Mouse (Mus musculus): ENCODE data around the gene Ccdc174.

The Ccdc174 gene

DNA sequence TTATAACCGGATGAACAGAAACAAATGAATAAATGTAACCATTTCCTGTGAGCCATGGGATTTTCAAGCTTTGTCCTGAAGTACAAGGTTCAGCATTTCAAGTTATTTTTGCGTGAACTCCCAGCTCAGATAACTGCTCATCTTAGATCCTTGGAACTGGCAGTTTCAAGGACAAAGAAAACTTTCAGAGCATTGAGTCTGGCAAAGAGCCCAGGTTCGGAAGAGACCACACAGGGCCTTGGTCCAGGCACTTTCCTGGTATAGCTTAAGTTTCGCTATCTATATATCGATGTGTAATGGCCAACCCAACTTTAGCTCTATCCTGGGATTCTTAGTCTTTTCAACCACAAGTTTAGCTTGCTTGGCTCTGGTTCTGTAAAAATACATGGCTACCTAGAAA, 53.4 kb downstream of the Ccdc174 start:
- DNase-seq (ENCODE audit: low spot score), result peak; percentile 19

DNA sequence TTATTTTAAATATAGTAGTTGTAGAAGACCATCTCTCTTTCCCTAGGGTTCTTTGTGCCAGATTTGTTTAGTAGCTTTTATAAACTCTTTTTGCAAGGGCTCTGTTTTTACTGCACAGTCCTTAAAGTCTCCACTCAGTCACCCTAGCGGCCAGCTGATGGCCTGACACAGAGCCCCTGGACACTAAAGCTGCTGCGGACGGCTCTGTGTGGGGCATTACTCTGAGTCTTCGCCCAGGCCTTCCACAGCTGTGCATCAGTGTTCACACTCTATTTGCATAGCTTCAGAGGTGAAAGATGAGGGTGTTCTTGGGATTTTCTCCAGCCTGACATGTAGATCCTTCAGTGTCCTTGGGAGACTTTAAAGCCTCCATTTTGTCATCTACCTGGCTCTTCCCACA, 60.6 kb downstream of the Ccdc174 start:
- no peak for DNase-seq (ENCODE audit: low spot score)

DNA sequence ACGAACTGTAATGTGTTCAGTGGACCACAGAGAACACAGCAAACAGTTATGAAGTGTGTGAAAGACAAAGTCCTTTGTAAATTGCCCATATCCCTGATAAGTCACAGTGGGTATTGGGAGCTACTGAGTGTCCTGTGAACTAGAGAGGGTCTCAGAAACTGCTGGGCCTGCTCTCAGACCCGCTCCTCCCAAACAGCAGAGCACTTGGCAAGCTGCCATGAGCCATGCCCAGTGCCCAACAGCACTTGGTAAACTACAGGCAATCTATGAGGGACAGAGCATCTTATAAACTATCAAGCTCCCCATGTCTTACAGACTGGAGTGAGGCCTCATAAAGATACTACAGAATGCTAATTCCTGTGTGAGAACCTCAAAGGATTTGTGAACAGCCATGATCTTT, 70.6 kb downstream of the Ccdc174 start:
- DNase-seq (ENCODE audit: low spot score), result no peak
